Mouse (Mus musculus) midbrain, postnatal 0 days (tissue): ENCODE results near the gene Psma5. TPM values are rescaled to one million over a fixed set of nuclear protein-coding genes. Genes with fewer than 3 reads are reported as not detected.
A peak's percentile ranks its signal among the peaks of the same experiment; 100 is the strongest.

Experiments
- ATAC-seq: fragments of 200-750 bp; cut with Nextera tagmentation; 2 replicates; pipeline ENCODE4 v1.8.0; 2017; ENCODE audit warnings: moderate number of reproducible peaks, mild to moderate bottlenecking, moderate TSS enrichment, moderate library complexity; ENCODE audit not compliant: low FRiP score
- DNase-seq: peaks from one replicate; pipeline ENCODE4 v3.0.0-alpha.2; 2015; ENCODE audit warnings: low spot score
- H3K27ac ChIP-seq: fragments of 300-500 bp; sonication (generic); 2 replicates; pipeline ENCODE4 v1.5.1; 2014; ENCODE audit warnings: low read depth, mild to moderate bottlenecking, low read length, mixed read lengths
- H3K27me3 ChIP-seq: fragments of 300-500 bp; sonication (generic); 2 replicates; pipeline ENCODE4 v1.6.1; 2014; ENCODE audit warnings: low read length, control low read depth, mixed read lengths; ENCODE audit not compliant: insufficient read depth
- H3K36me3 ChIP-seq: fragments of 300-500 bp; sonication (generic); 2 replicates; pipeline ENCODE4 v1.6.1; 2014; ENCODE audit warnings: low read length, control low read depth, mixed read lengths; ENCODE audit not compliant: insufficient read depth
- H3K4me1 ChIP-seq: fragments of 300-500 bp; sonication (generic); 2 replicates; pipeline ENCODE4 v1.6.1; 2014; ENCODE audit warnings: mild to moderate bottlenecking, control low read depth, antibody characterized with exemption, low read length, mixed read lengths; ENCODE audit not compliant: insufficient read depth
- H3K4me2 ChIP-seq: fragments of 300-500 bp; sonication (generic); 2 replicates; pipeline ENCODE4 v1.6.1; 2014; ENCODE audit warnings: low read depth, mild to moderate bottlenecking, low read length, mixed read lengths; ENCODE audit not compliant: poor library complexity, severe bottlenecking
- H3K4me3 ChIP-seq: fragments of 300-500 bp; sonication (generic); 2 replicates; pipeline ENCODE4 v1.5.1; 2014; ENCODE audit warnings: low read depth, mild to moderate bottlenecking, low read length, moderate library complexity
- H3K9ac ChIP-seq: fragments of 300-500 bp; sonication (generic); replicated peaks from 2 replicates; pipeline ENCODE4 v1.6.1; 2014; ENCODE audit warnings: mild to moderate bottlenecking, low read length, moderate library complexity, mixed read lengths; ENCODE audit not compliant: poor library complexity, severe bottlenecking
- H3K9me3 ChIP-seq: fragments of 300-500 bp; sonication (generic); 2 replicates; pipeline ENCODE4 v1.6.1; 2016; ENCODE audit warnings: low read length, control low read depth
- CTCF ChIP-seq: IDR thresholded peaks from 2 replicates; pipeline ENCODE4 v1.5.1; 2016; ENCODE audit warnings: antibody characterized with exemption, mild to moderate bottlenecking
- WGBS: fragments of 180-500 bp; shearing (Covaris S2); extraction: QIAGEN DNeasy Blood & Tissue Kit; methylation state at CpG from one replicate; pipeline ENCODE4 v1.1.7; 2014; 5-methylcytosine and 5-hydroxymethylcytosine counted together
- polyA plus RNA-seq: library from polyadenylated mRNA; unstranded; fragments of >200 nt; fragmentation: Nextera tagmentation; extraction: Ambion mirVana; gene quantifications from 2 replicates; pipeline ENCODE4 v1.2.1, GENCODE M21; 2015
- total RNA-seq: library from RNA; depleted of rRNA; stranded (reverse); fragments of >200 nt; gene quantifications from 2 replicates; pipeline ENCODE4 v1.2.3, GENCODE M21; 2014

Gene Psma5
- total and polyA plus RNA-seq, 2 experiments from 2014 or later, result 93.3 to 221 TPM

GRCm38 (mm10) chr3:108307485-108307884 is 50.8 kb downstream of the Psma5 start:
- DNase-seq (no peak), ATAC-seq (peak; percentile 21; the same call in 1 of the 2 replicates)
- H3K9ac ChIP-seq, result no peak overlapping the region
- H3K9me3 ChIP-seq, result no peaks in the 10 kb centered on the region
- H3K4me2 ChIP-seq, result no peak overlapping the region
- H3K36me3 ChIP-seq, result no peaks in the 10 kb centered on the region
- peaks cover 3% of the 10 kb centered on the region; the same call in 1 of the 2 replicates for H3K4me1 ChIP-seq
- H3K4me3 ChIP-seq, result no peak overlapping the region
- no peak for TF ChIP-seq CTCF
- no peak overlapping the region for H3K27ac ChIP-seq
- no peaks in the 10 kb centered on the region for H3K27me3 ChIP-seq
- WGBS, result 46% methylated on average over 6 of the region's 6 CpGs

- no peak overlapping the region for H3K4me2 ChIP-seq
- TF ChIP-seq CTCF, result no peak
- peaks cover 2% of the 10 kb centered on the region; the same call in 1 of the 2 replicates for H3K36me3 ChIP-seq
- no peak for ATAC-seq
- no peaks in the 10 kb centered on the region for H3K9me3 ChIP-seq
- H3K27me3 ChIP-seq, result no peaks in the 10 kb centered on the region
- no peak overlapping the region for H3K27ac ChIP-seq
- H3K9ac ChIP-seq, result no peak overlapping the region
- DNase-seq, result no peak
- peaks cover 3% of the 10 kb centered on the region; the same call in 1 of the 2 replicates for H3K4me1 ChIP-seq
- no peak overlapping the region for H3K4me3 ChIP-seq
These were observed 54.2 kb downstream of the Psma5 start for GRCm38 (mm10) chr3:108310921-108311341.

DNA sequence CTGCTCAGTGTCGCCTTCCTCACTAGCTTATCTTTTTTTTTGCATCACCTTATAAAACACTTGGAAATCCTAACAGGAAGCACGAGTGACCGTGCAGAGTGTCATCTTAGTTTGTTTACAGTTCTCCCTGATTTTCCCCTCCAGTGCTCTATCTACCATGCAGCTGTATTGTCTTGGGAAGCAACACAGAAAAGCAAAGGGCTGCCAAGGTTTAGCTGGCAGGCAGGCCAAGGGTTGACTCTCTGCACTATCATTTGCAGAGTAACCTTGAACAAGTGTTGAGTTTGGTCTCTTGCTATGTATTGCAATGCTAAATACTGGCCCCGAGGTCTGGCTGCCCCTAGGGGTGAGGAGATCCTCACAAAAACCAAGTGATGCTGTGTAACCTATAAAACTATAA is 55.0 kb downstream of the Psma5 start:
- no peak for TF ChIP-seq CTCF
- no peaks in the 10 kb centered on the region for H3K9me3 ChIP-seq
- DNase-seq (no peak), ATAC-seq (no peak)
- H3K9ac ChIP-seq, result no peak overlapping the region
- no peak overlapping the region for H3K4me2 ChIP-seq
- no peaks in the 10 kb centered on the region for H3K27me3 ChIP-seq
- no peak overlapping the region for H3K27ac ChIP-seq
- 89% methylated on average over 4 of the region's 4 CpGs for WGBS
- no peaks in the 10 kb centered on the region for H3K4me1 ChIP-seq
- peaks cover 2% of the 10 kb centered on the region; the same call in 1 of the 2 replicates for H3K36me3 ChIP-seq
- H3K4me3 ChIP-seq, result no peak overlapping the region

GRCm38 (mm10) chr3:108312414-108312813 is 55.7 kb downstream of the Psma5 start:
- no peak for TF ChIP-seq CTCF
- no peak overlapping the region for H3K4me2 ChIP-seq
- ATAC-seq (no peak), DNase-seq (no peak)
- peaks cover 2% of the 10 kb centered on the region; the same call in 1 of the 2 replicates for H3K36me3 ChIP-seq
- no peak overlapping the region for H3K27ac ChIP-seq
- no peak overlapping the region for H3K9ac ChIP-seq
- no peaks in the 10 kb centered on the region for H3K27me3 ChIP-seq
- no peak overlapping the region for H3K4me3 ChIP-seq
- H3K4me1 ChIP-seq, result no peaks in the 10 kb centered on the region
- H3K9me3 ChIP-seq, result no peaks in the 10 kb centered on the region

DNA sequence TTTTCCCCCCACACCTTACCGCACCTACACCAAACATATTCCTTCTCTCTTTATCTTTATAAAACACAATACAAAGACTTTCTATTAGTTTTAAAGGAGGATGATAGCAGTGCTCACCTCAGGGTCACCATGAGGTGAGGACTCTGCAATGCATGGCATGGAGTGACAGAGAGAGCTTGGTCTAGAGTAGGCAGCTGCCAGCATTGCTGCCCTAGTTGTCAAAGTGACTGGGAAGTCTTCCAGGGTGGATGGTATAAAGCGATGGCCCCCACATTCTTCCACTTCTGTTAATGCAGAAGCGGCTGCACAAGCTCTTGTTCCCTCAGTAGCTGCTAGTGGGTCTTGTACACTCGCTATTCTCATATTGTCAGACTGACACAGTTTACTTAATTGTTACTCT is 56.4 kb downstream of the Psma5 start:
- Histone ChIP-seq H3K27me3 (no peaks in the 10 kb centered on the region), H3K9me3 (no peaks in the 10 kb centered on the region), H3K9ac (no peak overlapping the region), H3K4me2 (no peak overlapping the region), H3K4me1 (no peaks in the 10 kb centered on the region), H3K4me3 (no peak overlapping the region), H3K36me3 (peaks cover 2% of the 10 kb centered on the region; the same call in 1 of the 2 replicates), H3K27ac (no peak overlapping the region)
- ATAC-seq (no peak), DNase-seq (no peak)
- no peak for TF ChIP-seq CTCF
- WGBS, result 79% methylated on average over 4 of the region's 4 CpGs

GRCm38 (mm10) chr3:108314038-108314675 is 57.4 kb downstream of the Psma5 start:
- Histone ChIP-seq H3K27me3 (no peaks in the 10 kb centered on the region), H3K36me3 (peaks cover 2% of the 10 kb centered on the region; the same call in 1 of the 2 replicates), H3K27ac (no peak overlapping the region), H3K4me2 (no peak overlapping the region), H3K9ac (no peak overlapping the region), H3K4me3 (no peak overlapping the region), H3K4me1 (no peaks in the 10 kb centered on the region), H3K9me3 (no peaks in the 10 kb centered on the region)
- ATAC-seq (no peak), DNase-seq (no peak)
- no peak for TF ChIP-seq CTCF
- 69% methylated on average over 8 of the region's 8 CpGs for WGBS
